Mouse (Mus musculus) stomach, postnatal 0 days (tissue): Measurements from ENCODE around the gene Ubxn10. TPM values are rescaled to one million over a fixed set of nuclear protein-coding genes. Genes with fewer than 3 reads are reported as not detected.

Experiments
- ATAC-seq: fragments of 200-750 bp; cut with Nextera tagmentation; 2 replicates; pipeline ENCODE4 v1.8.0; 2017; ENCODE audit not compliant: low FRiP score, low TSS enrichment
- DNase-seq: peaks from one replicate; pipeline ENCODE4 v3.0.0-alpha.2; 2016; ENCODE audit warnings: low spot score
- H3K27ac ChIP-seq: fragments of 300-500 bp; sonication (generic); replicated peaks from 2 replicates; pipeline ENCODE4 v1.5.1; 2014; ENCODE audit warnings: mild to moderate bottlenecking, control low read depth
- H3K27me3 ChIP-seq: fragments of 300-500 bp; sonication (generic); 2 replicates; pipeline ENCODE4 v1.6.1; 2014; ENCODE audit warnings: low read length; ENCODE audit not compliant: control insufficient read depth, insufficient read depth
- H3K36me3 ChIP-seq: fragments of 300-500 bp; sonication (generic); 2 replicates; pipeline ENCODE4 v1.6.1; 2014; ENCODE audit warnings: low read length, mixed read lengths; ENCODE audit not compliant: control insufficient read depth, insufficient read depth
- H3K4me1 ChIP-seq: fragments of 300-500 bp; sonication (generic); replicated peaks from 2 replicates; pipeline ENCODE4 v1.6.1; 2014; ENCODE audit warnings: antibody characterized with exemption; ENCODE audit not compliant: control insufficient read depth, insufficient read depth
- H3K4me2 ChIP-seq: fragments of 300-500 bp; sonication (generic); replicated peaks from 2 replicates; pipeline ENCODE4 v1.6.1; 2014; ENCODE audit warnings: low read depth, mild to moderate bottlenecking, control low read depth, moderate library complexity
- H3K4me3 ChIP-seq: fragments of 300-500 bp; sonication (generic); 2 replicates; pipeline ENCODE4 v1.5.1; 2014; ENCODE audit warnings: low read depth, low read length, control low read depth
- H3K9ac ChIP-seq: fragments of 300-500 bp; sonication (generic); 2 replicates; pipeline ENCODE4 v1.6.1; 2014; ENCODE audit warnings: mild to moderate bottlenecking, low read length, control low read depth, mixed read lengths
- H3K9me3 ChIP-seq: fragments of 300-500 bp; sonication (generic); 2 replicates; pipeline ENCODE4 v1.6.1; 2016; ENCODE audit warnings: low read length; ENCODE audit not compliant: control insufficient read depth
- CTCF ChIP-seq: IDR thresholded peaks from 2 replicates; pipeline ENCODE4 v1.5.1; 2016; ENCODE audit warnings: antibody characterized with exemption, low read depth, mild to moderate bottlenecking, moderate library complexity
- EP300 ChIP-seq: optimal IDR thresholded peaks from 2 replicates; pipeline ENCODE3; 2016; ENCODE audit warnings: antibody characterized with exemption
- WGBS: fragments of 180-500 bp; shearing (Covaris S2); extraction: QIAGEN DNeasy Blood & Tissue Kit; methylation state at CpG from one replicate; pipeline ENCODE4 v1.1.7; 2014; 5-methylcytosine and 5-hydroxymethylcytosine counted together
- polyA plus RNA-seq: library from polyadenylated mRNA; unstranded; fragments of >200 nt; fragmentation: Nextera tagmentation; extraction: Ambion mirVana; gene quantifications from 2 replicates; pipeline ENCODE4 v1.2.1, GENCODE M21; 2015

The Ubxn10 gene
- polyA plus RNA-seq, 1 experiment from 2014 or later = 0.64 TPM

GRCm38 (mm10) chr4:138746866-138747265 is 9.9 kb upstream of the Ubxn10 start:
- ATAC-seq (no peak), DNase-seq (no peak)
- WGBS = 85% methylated on average over 9 of the region's 9 CpGs
- H3K27ac ChIP-seq = no peak overlapping the region
- no peaks in the 10 kb centered on the region for H3K27me3 ChIP-seq
- H3K4me1 ChIP-seq = no peaks in the 10 kb centered on the region
- H3K4me2 ChIP-seq = no peak overlapping the region
- no peaks in the 10 kb centered on the region for H3K36me3 ChIP-seq
- no peaks in the 10 kb centered on the region for H3K9me3 ChIP-seq
- H3K9ac ChIP-seq = no peak overlapping the region
- TF ChIP-seq EP300 (no peak), CTCF (no peak)
- no peak overlapping the region for H3K4me3 ChIP-seq

GRCm38 (mm10) chr4:138745884-138746283 is 8.9 kb upstream of the Ubxn10 start:
- Histone ChIP-seq H3K4me2 (no peak overlapping the region), H3K36me3 (no peaks in the 10 kb centered on the region), H3K9ac (no peak overlapping the region), H3K9me3 (no peaks in the 10 kb centered on the region), H3K27me3 (no peaks in the 10 kb centered on the region), H3K4me3 (no peak overlapping the region), H3K4me1 (no peaks in the 10 kb centered on the region), H3K27ac (no peak overlapping the region)
- TF ChIP-seq EP300 (no peak), CTCF (peak; percentile 27; the same call in 1 of the 2 replicates)
- DNase-seq (peak; percentile 61), ATAC-seq (no peak)
- 46% methylated on average over 4 of the region's 4 CpGs for WGBS

GRCm38 (mm10) chr4:138739136-138739851 is 2.3 kb upstream of the Ubxn10 start:
- Histone ChIP-seq H3K36me3 (no peaks in the 10 kb centered on the region), H3K4me2 (no peak overlapping the region), H3K27ac (no peak overlapping the region), H3K9me3 (no peaks in the 10 kb centered on the region), H3K4me1 (no peaks in the 10 kb centered on the region), H3K9ac (no peak overlapping the region), H3K4me3 (no peak overlapping the region), H3K27me3 (no peaks in the 10 kb centered on the region)
- ATAC-seq = no peak
- no peak for TF ChIP-seq CTCF
- TF ChIP-seq EP300 = no peak
- peak; percentile 31 for DNase-seq
- WGBS = 21% methylated on average over 7 of the region's 7 CpGs

- TF ChIP-seq EP300 = no peak
- TF ChIP-seq CTCF = no peak
- Histone ChIP-seq H3K27me3 (no peaks in the 10 kb centered on the region), H3K4me2 (no peak overlapping the region), H3K36me3 (no peaks in the 10 kb centered on the region), H3K4me3 (no peak overlapping the region), H3K27ac (no peak overlapping the region), H3K4me1 (no peaks in the 10 kb centered on the region), H3K9ac (no peak overlapping the region), H3K9me3 (no peaks in the 10 kb centered on the region)
- DNase-seq = no peak
- ATAC-seq = no peak
- 87% methylated on average over 4 of the region's 4 CpGs for WGBS
Observed at GRCm38 (mm10) chr4:138734863-138735262, 2.1 kb downstream of the Ubxn10 start.

- H3K9me3 ChIP-seq = no peaks in the 10 kb centered on the region
- no peak overlapping the region for H3K4me3 ChIP-seq
- WGBS = 59% methylated on average over 7 of the region's 7 CpGs
- no peaks in the 10 kb centered on the region for H3K27me3 ChIP-seq
- H3K27ac ChIP-seq = no peak overlapping the region
- H3K4me2 ChIP-seq = no peak overlapping the region
- ATAC-seq = no peak
- H3K9ac ChIP-seq = no peak overlapping the region
- DNase-seq = no peak
- no peaks in the 10 kb centered on the region for H3K36me3 ChIP-seq
- TF ChIP-seq CTCF = no peak
- TF ChIP-seq EP300 = no peak
- H3K4me1 ChIP-seq = no peaks in the 10 kb centered on the region
Observed at GRCm38 (mm10) chr4:138734105-138734504, 2.9 kb downstream of the Ubxn10 start.

GRCm38 (mm10) chr4:138729018-138729703 is 7.8 kb downstream of the Ubxn10 start:
- Histone ChIP-seq H3K9me3 (no peaks in the 10 kb centered on the region), H3K4me3 (no peak overlapping the region), H3K36me3 (no peaks in the 10 kb centered on the region), H3K27me3 (no peaks in the 10 kb centered on the region), H3K9ac (no peak overlapping the region), H3K4me1 (peaks cover 2% of the 10 kb centered on the region; the same call in 1 of the 2 replicates), H3K4me2 (no peak overlapping the region), H3K27ac (no peak overlapping the region)
- DNase-seq = no peak
- TF ChIP-seq EP300 (no peak), CTCF (no peak)
- no peak for ATAC-seq
- WGBS = 55% methylated on average over 9 of the region's 9 CpGs
